Mouse (Mus musculus): ENCODE data around the gene Fkbp9. TPM values are rescaled to one million over a fixed set of nuclear protein-coding genes. Genes with fewer than 3 reads are reported as not detected.

Fkbp9 gene
- 111 and 113 TPM in 2 replicates for polyA plus RNA-seq (2014; fragmentation: Nextera tagmentation; extraction: Ambion mirVana)

GRCm38 (mm10) chr6:56831697-56832406, at the start of gene Fkbp9:
Gene Fkbp9 (plus strand): TSS chr6:56832059.
- Histone ChIP-seq H3K27ac (ENCODE audit: low read depth) (peak within 1 kb of the TSS; percentile 84), H3K27me3 (replicated peaks; ENCODE audit: control insufficient read depth, insufficient read depth, low read length) (no peaks in the 10 kb centered on the region), H3K4me1 (replicated peaks; ENCODE audit: control insufficient read depth, insufficient read depth, low read length) (no peaks in the 10 kb centered on the region), H3K9ac (ENCODE audit: low read length) (peak within 1 kb of the TSS; percentile 80), H3K9me3 (ENCODE audit: control insufficient read depth, low read length) (no peaks in the 10 kb centered on the region), H3K36me3 (ENCODE audit: control insufficient read depth, insufficient read depth, low read length) (peaks cover 13% of the 10 kb centered on the region), H3K4me2 (ENCODE audit: low read length) (peak within 1 kb of the TSS; percentile 71), H3K4me3 (ENCODE audit: low read depth, low read length) (peak within 1 kb of the TSS; percentile 72)
- DNase-seq (ENCODE audit: low spot score) (peak; percentile 88), ATAC-seq (replicated peaks; ENCODE audit: low FRiP score, low TSS enrichment, low read depth) (peak; percentile 98)
- WGBS, result 0% methylated on average over 49 of the region's 58 CpGs

GRCm38 (mm10) chr6:56783561-56784272, 48.1 kb upstream of the Fkbp9 start:
- H3K4me2 ChIP-seq (ENCODE audit: low read length), result no peak overlapping the region

GRCm38 (mm10) chr6:56785068-56785467, 46.8 kb upstream of the Fkbp9 start:
- Histone ChIP-seq H3K4me3 (ENCODE audit: low read depth, low read length) (no peak overlapping the region), H3K4me1 (replicated peaks; ENCODE audit: control insufficient read depth, insufficient read depth, low read length) (peaks cover 5% of the 10 kb centered on the region; the same call in 1 of the 2 replicates), H3K36me3 (ENCODE audit: control insufficient read depth, insufficient read depth, low read length) (peaks cover 58% of the 10 kb centered on the region), H3K9ac (ENCODE audit: low read length) (no peak overlapping the region), H3K4me2 (ENCODE audit: low read length) (no peak overlapping the region), H3K27me3 (replicated peaks; ENCODE audit: control insufficient read depth, insufficient read depth, low read length) (no peaks in the 10 kb centered on the region), H3K9me3 (ENCODE audit: control insufficient read depth, low read length) (no peaks in the 10 kb centered on the region), H3K27ac (ENCODE audit: low read depth) (no peak overlapping the region)
- 85% methylated on average over 5 of the region's 5 CpGs for WGBS
- DNase-seq (ENCODE audit: low spot score) (no peak), ATAC-seq (replicated peaks; ENCODE audit: low FRiP score, low TSS enrichment, low read depth) (no peak)

More at GRCm38 (mm10) chr6:56783561-56784272, 48.1 kb upstream of the Fkbp9 start:
- H3K36me3 ChIP-seq (ENCODE audit: control insufficient read depth, insufficient read depth, low read length), result peaks cover 66% of the 10 kb centered on the region
- no peaks in the 10 kb centered on the region for H3K27me3 ChIP-seq (replicated peaks; ENCODE audit: control insufficient read depth, insufficient read depth, low read length)
- no peak for DNase-seq (ENCODE audit: low spot score)
- H3K4me3 ChIP-seq (ENCODE audit: low read depth, low read length), result no peak overlapping the region
- 65% methylated on average over 4 of the region's 4 CpGs for WGBS
- ATAC-seq (replicated peaks; ENCODE audit: low FRiP score, low TSS enrichment, low read depth), result peak; percentile 71
- H3K9ac ChIP-seq (ENCODE audit: low read length), result no peak overlapping the region
- H3K4me1 ChIP-seq (replicated peaks; ENCODE audit: control insufficient read depth, insufficient read depth, low read length), result peaks cover 5% of the 10 kb centered on the region; the same call in 1 of the 2 replicates
- H3K27ac ChIP-seq (ENCODE audit: low read depth), result peak overlapping the region; percentile 43; the same call in 1 of the 2 replicates
- no peaks in the 10 kb centered on the region for H3K9me3 ChIP-seq (ENCODE audit: control insufficient read depth, low read length)

- ATAC-seq (replicated peaks; ENCODE audit: low FRiP score, low TSS enrichment, low read depth) (no peak), DNase-seq (ENCODE audit: low spot score) (no peak)
- no peak overlapping the region for H3K4me2 ChIP-seq (ENCODE audit: low read length)
- H3K9ac ChIP-seq (ENCODE audit: low read length), result no peak overlapping the region
- H3K9me3 ChIP-seq (ENCODE audit: control insufficient read depth, low read length), result 0 out of 2 replicates have a peak, but pooled peaks cover 2% of the 10 kb centered on the region
- peaks cover 46% of the 10 kb centered on the region for H3K36me3 ChIP-seq (ENCODE audit: control insufficient read depth, insufficient read depth, low read length)
- H3K27ac ChIP-seq (ENCODE audit: low read depth), result no peak overlapping the region
- no peak overlapping the region for H3K4me3 ChIP-seq (ENCODE audit: low read depth, low read length)
- 85% methylated on average over 2 of the region's 2 CpGs for WGBS
- H3K4me1 ChIP-seq (replicated peaks; ENCODE audit: control insufficient read depth, insufficient read depth, low read length), result no peaks in the 10 kb centered on the region
- H3K27me3 ChIP-seq (replicated peaks; ENCODE audit: control insufficient read depth, insufficient read depth, low read length), result no peaks in the 10 kb centered on the region
Observed at GRCm38 (mm10) chr6:56787668-56788067, 44.2 kb upstream of the Fkbp9 start.

GRCm38 (mm10) chr6:56789336-56789735, 42.5 kb upstream of the Fkbp9 start:
- WGBS, result 69% methylated on average over 3 of the region's 3 CpGs
- ATAC-seq (replicated peaks; ENCODE audit: low FRiP score, low TSS enrichment, low read depth) (no peak), DNase-seq (ENCODE audit: low spot score) (no peak)
- H3K4me3 ChIP-seq (ENCODE audit: low read depth, low read length), result no peak overlapping the region
- H3K36me3 ChIP-seq (ENCODE audit: control insufficient read depth, insufficient read depth, low read length), result peaks cover 32% of the 10 kb centered on the region
- H3K4me2 ChIP-seq (ENCODE audit: low read length), result no peak overlapping the region
- H3K9me3 ChIP-seq (ENCODE audit: control insufficient read depth, low read length), result 0 out of 2 replicates have a peak, but pooled peaks cover 2% of the 10 kb centered on the region
- no peak overlapping the region for H3K9ac ChIP-seq (ENCODE audit: low read length)
- no peaks in the 10 kb centered on the region for H3K4me1 ChIP-seq (replicated peaks; ENCODE audit: control insufficient read depth, insufficient read depth, low read length)
- H3K27me3 ChIP-seq (replicated peaks; ENCODE audit: control insufficient read depth, insufficient read depth, low read length), result no peaks in the 10 kb centered on the region
- H3K27ac ChIP-seq (ENCODE audit: low read depth), result no peak overlapping the region

- no peak overlapping the region for H3K4me3 ChIP-seq (ENCODE audit: low read depth, low read length)
Observed at GRCm38 (mm10) chr6:56794834-56795233, 37.0 kb upstream of the Fkbp9 start.

GRCm38 (mm10) chr6:56796232-56796631, 35.6 kb upstream of the Fkbp9 start:
- DNase-seq (ENCODE audit: low spot score) (no peak), ATAC-seq (replicated peaks; ENCODE audit: low FRiP score, low TSS enrichment, low read depth) (no peak)
- H3K27me3 ChIP-seq (replicated peaks; ENCODE audit: control insufficient read depth, insufficient read depth, low read length), result no peaks in the 10 kb centered on the region
- WGBS, result 2% methylated on average over 8 of the region's 8 CpGs
- H3K36me3 ChIP-seq (ENCODE audit: control insufficient read depth, insufficient read depth, low read length), result no peaks in the 10 kb centered on the region
- H3K4me2 ChIP-seq (ENCODE audit: low read length), result peak overlapping the region; percentile 74
- H3K4me3 ChIP-seq (ENCODE audit: low read depth, low read length), result peak overlapping the region; percentile 85
- H3K4me1 ChIP-seq (replicated peaks; ENCODE audit: control insufficient read depth, insufficient read depth, low read length), result peaks cover 9% of the 10 kb centered on the region
- no peaks in the 10 kb centered on the region for H3K9me3 ChIP-seq (ENCODE audit: control insufficient read depth, low read length)
- H3K27ac ChIP-seq (ENCODE audit: low read depth), result peak overlapping the region; percentile 99; the same call in 1 of the 2 replicates
- H3K9ac ChIP-seq (ENCODE audit: low read length), result peak overlapping the region; percentile 96

More at GRCm38 (mm10) chr6:56794834-56795233, 37.0 kb upstream of the Fkbp9 start:
- ATAC-seq (replicated peaks; ENCODE audit: low FRiP score, low TSS enrichment, low read depth) (no peak), DNase-seq (ENCODE audit: low spot score) (no peak)
- Histone ChIP-seq H3K9me3 (ENCODE audit: control insufficient read depth, low read length) (0 out of 2 replicates have a peak, but pooled peaks cover 2% of the 10 kb centered on the region), H3K27me3 (replicated peaks; ENCODE audit: control insufficient read depth, insufficient read depth, low read length) (no peaks in the 10 kb centered on the region), H3K9ac (ENCODE audit: low read length) (no peak overlapping the region), H3K27ac (ENCODE audit: low read depth) (no peak overlapping the region), H3K4me1 (replicated peaks; ENCODE audit: control insufficient read depth, insufficient read depth, low read length) (peaks cover 9% of the 10 kb centered on the region), H3K36me3 (ENCODE audit: control insufficient read depth, insufficient read depth, low read length) (no peaks in the 10 kb centered on the region), H3K4me2 (ENCODE audit: low read length) (peak overlapping the region; percentile 74)
- 88% methylated on average over 5 of the region's 5 CpGs for WGBS

GRCm38 (mm10) chr6:56796668-56797141, 35.2 kb upstream of the Fkbp9 start:
- Histone ChIP-seq H3K27ac (ENCODE audit: low read depth) (peak overlapping the region; percentile 99), H3K4me1 (replicated peaks; ENCODE audit: control insufficient read depth, insufficient read depth, low read length) (peaks cover 9% of the 10 kb centered on the region), H3K36me3 (ENCODE audit: control insufficient read depth, insufficient read depth, low read length) (no peaks in the 10 kb centered on the region), H3K4me2 (ENCODE audit: low read length) (peak overlapping the region; percentile 74), H3K4me3 (ENCODE audit: low read depth, low read length) (peak overlapping the region; percentile 85), H3K9ac (ENCODE audit: low read length) (peak overlapping the region; percentile 96), H3K9me3 (ENCODE audit: control insufficient read depth, low read length) (no peaks in the 10 kb centered on the region), H3K27me3 (replicated peaks; ENCODE audit: control insufficient read depth, insufficient read depth, low read length) (no peaks in the 10 kb centered on the region)
- DNase-seq (ENCODE audit: low spot score) (no peak), ATAC-seq (replicated peaks; ENCODE audit: low FRiP score, low TSS enrichment, low read depth) (peak; percentile 17; the same call in 1 of the 2 replicates)
- WGBS, result under 1% methylated on average over 16 of the region's 16 CpGs

Data from intestine, embryonic 14.5 days (tissue).